Mouse (Mus musculus) embryonic fibroblast, embryonic 13.5 days (primary cell): ENCODE data around the gene Ppil4. TPM values are rescaled to one million over a fixed set of nuclear protein-coding genes. Genes with fewer than 3 reads are reported as not detected.

Source experiments
- H3K27ac ChIP-seq: 2 replicates; pipeline ENCODE4 v1.5.1; 2012; ENCODE audit warnings: low read length, control low read depth, inconsistent platforms; ENCODE audit not compliant: insufficient read depth
- H3K4me1 ChIP-seq: 2 replicates; pipeline ENCODE4 v1.6.1; 2011; ENCODE audit warnings: low read length; ENCODE audit not compliant: control insufficient read depth, insufficient read depth
- H3K4me3 ChIP-seq: 2 replicates; pipeline ENCODE4 v1.5.1; 2011; ENCODE audit warnings: mild to moderate bottlenecking, control low read depth, low read length; ENCODE audit not compliant: insufficient read depth
- CTCF ChIP-seq: IDR thresholded peaks from 2 replicates; pipeline ENCODE4 v1.5.1; 2011; ENCODE audit warnings: mild to moderate bottlenecking, control low read depth, low read length, moderate library complexity, borderline replicate concordance; ENCODE audit not compliant: insufficient read depth
- POLR2A ChIP-seq: IDR thresholded peaks from 2 replicates; pipeline ENCODE4 v1.6.1; 2011; ENCODE audit warnings: low read depth, mild to moderate bottlenecking, control low read depth, low read length, moderate library complexity
- polyA plus RNA-seq: library from polyadenylated mRNA; stranded (reverse); fragments of >200 nt; gene quantifications from 2 replicates; pipeline ENCODE4 v1.2.4, GENCODE M21; 2011; ENCODE audit warnings: low read depth; ENCODE audit not compliant: missing spikeins, insufficient read length

The Ppil4 gene
- polyA plus RNA-seq, 1 experiment, result 30.4 TPM

DNA sequence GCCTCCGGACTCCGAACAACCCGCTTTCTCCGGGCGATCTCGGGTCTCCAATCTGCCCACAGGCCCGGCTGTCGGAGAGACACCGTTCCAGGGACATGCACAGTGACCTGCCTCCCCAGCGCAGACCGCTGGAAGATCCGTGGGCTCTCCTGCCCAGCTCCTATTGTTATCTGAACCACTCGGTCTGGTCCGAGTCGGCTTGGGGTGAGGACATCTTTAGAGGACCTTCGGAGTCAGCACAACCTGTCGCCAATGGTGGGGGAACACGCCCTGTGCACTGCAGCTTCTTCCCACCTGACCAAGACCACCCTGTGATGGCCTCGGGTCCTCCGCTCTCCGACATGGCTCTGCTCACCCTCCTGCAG, 75.0 kb downstream of the Ppil4 start:
- H3K4me1 ChIP-seq, result no peaks in the 10 kb centered on the region
- TF ChIP-seq CTCF (no peak), POLR2A (no peak)
- no peak overlapping the region for H3K4me3 ChIP-seq
- no peak overlapping the region for H3K27ac ChIP-seq

DNA sequence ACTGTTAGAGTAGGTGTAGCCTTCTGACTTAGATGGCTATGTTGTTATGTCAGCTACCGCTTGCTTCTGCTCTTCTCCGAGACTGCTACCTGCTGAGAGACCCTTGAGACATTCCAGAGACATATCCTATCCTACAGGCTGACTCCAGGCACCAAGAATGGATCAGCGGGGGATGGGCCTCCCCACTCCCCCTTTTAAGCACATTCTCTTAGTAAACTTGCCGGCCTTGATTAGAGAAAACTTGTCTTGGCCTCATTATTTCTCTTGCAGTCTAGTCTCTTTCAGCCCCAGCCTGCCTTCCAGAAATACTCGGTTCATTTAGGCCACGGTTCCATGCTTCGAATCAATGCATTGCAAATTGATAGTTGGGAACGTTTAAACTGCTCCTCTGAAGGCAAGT, 77.1 kb downstream of the Ppil4 start:
- Histone ChIP-seq H3K27ac (no peak overlapping the region), H3K4me1 (no peaks in the 10 kb centered on the region), H3K4me3 (no peak overlapping the region)
- TF ChIP-seq POLR2A, result no peak
- TF ChIP-seq CTCF, result no peak

DNA sequence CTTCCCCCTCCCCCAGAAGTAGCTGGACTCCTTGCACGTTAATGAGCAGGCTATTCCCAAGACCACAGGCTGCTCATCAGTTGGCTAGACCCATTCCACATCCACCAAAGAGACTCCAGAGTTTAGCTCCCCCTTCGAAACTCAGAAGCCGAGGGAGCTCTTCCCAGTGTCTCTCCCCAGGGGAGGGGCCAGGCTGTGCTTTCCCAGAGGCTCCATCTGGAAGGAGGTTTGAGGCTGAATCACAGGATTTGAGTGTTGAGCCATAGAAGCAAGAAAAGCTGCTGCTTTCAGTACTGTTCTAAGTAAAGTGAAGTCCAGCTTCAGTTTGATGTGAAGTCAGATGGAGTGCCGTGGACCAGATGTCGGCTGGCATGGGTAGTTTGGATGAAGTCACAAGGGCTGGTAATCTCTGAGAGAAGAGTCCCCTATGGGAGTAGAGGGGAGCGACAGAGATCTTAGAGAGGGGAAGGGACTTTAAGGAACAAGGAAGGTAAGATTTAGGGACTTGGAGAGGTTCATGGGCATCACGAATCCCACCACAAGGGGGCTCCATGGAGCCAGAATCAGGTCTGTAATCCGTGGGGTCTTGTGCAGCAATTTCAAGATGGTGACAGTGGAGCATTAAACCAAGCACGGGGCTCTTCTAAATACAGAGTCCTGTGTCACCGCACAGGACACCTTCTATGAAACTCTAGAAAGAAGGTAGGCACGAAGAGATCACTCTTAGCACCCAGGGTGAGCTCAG, 78.1 kb downstream of the Ppil4 start:
- TF ChIP-seq POLR2A (no peak), CTCF (peak; percentile 16; the same call in 1 of the 2 replicates)
- Histone ChIP-seq H3K4me1 (no peaks in the 10 kb centered on the region), H3K27ac (no peak overlapping the region), H3K4me3 (no peak overlapping the region)

DNA sequence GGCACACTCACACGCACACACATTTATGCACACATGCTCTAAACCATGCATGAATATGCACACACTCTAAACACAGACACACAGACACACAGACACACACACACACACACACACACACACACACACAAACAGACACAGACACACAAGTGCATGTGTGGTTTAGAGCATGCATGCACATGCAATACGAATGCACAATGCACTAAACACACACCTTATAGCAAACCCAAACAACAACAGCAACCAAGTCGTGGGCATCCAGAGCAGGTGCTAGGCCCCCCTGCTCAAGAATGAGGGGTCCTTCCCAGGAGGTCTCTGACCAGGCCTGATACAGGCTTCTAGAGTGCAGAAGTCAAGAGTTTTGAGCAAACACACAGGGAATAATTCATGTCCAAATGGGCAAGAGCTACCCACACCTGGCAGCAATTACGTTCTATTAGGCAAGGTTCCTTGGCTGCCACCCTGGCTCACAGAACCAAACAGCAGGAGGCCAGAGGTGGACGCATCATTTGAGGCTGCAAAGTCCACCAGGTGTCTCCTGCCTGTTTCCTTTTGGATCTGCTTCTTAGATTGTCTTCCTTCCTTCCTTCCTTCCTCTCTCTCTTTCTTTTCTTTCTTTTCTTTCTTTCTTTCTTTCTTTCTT, 78.8 kb downstream of the Ppil4 start:
- Histone ChIP-seq H3K4me1 (no peaks in the 10 kb centered on the region), H3K4me3 (no peak overlapping the region), H3K27ac (no peak overlapping the region)
- TF ChIP-seq POLR2A (no peak), CTCF (no peak)

Other genes with a start within 250 kb of the Ppil4 start
- gene Lrp11, start 203.1 kb upstream of the Ppil4 start, polyA plus RNA-seq, result 9.0 and 12.2 TPM in 2 replicates
- gene Nup43, start 125.4 kb upstream of the Ppil4 start, polyA plus RNA-seq, result 22.0 and 25.6 TPM in 2 replicates
- gene Pcmt1, start 111.8 kb upstream of the Ppil4 start, polyA plus RNA-seq, result 74.0 and 95.3 TPM in 2 replicates
- 51.7 and 55.3 TPM in 2 replicates for gene Lats1, start 111.7 kb upstream of the Ppil4 start, polyA plus RNA-seq
- gene Katna1, start 66.9 kb upstream of the Ppil4 start, polyA plus RNA-seq, result 34.4 and 42.3 TPM in 2 replicates
- 84.8 and 95.7 TPM in 2 replicates for gene Ginm1, start 67 bp upstream of the Ppil4 start, polyA plus RNA-seq
- gene Zc3h12d, start 39.6 kb downstream of the Ppil4 start, polyA plus RNA-seq, result not detected in 2 replicates
- 136 and 170 TPM in 2 replicates for gene Tab2, start 163.3 kb downstream of the Ppil4 start, polyA plus RNA-seq